Mouse (Mus musculus) mammary gland, adult 2 months (tissue): Measurements from ENCODE around the gene Sav1. TPM values are rescaled to one million over a fixed set of nuclear protein-coding genes. Genes with fewer than 3 reads are reported as not detected.

Source experiments
- polyA plus RNA-seq: library from polyadenylated mRNA; depleted of rRNA; stranded (reverse); fragments of >200 nt; gene quantifications from 2 replicates; pipeline ENCODE4 v1.2.3, GENCODE M21; 2012; ENCODE audit warnings: low replicate concordance; rRNA removed

The Sav1 gene
- 15.3 and 41.1 TPM in 2 replicates for polyA plus RNA-seq

DNA sequence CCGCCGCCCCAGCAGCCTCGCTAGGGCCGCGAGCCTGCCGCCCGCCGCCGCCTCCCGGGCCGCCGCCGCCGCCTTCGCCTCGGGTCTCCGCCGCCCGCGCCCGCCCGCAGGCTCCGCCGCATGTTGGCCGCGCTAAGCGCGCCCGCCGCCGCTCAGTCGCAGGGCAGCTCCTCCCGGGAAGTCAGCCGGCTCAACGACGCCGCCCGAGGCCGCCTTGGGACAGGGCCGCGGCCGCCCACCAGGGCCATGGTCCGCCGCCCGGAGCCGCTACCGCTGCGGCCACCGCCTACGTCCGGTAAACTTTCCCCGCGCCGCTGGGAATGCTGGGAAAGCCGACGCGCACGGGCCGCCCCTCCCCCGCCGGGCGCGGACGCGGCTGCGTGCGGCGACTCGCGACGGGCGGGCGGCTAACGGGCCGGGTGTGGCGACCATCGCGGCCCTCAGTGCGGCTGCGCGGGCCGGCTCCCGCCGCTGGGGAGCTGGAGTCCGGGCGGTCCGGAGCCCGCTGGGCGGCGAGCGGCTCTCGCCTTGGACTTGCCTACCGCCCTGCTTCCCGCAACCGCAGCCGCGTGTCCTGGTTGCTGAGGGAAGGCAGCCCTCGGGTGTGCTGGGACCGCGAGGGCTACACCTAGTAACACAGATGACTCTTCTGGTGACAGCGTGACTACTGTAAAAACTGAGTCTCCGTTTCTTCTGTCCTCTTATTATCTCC, at the start of gene Sav1:
Gene Sav1, minus strand, starts transcription at position 217 of the 712 bp plus-strand sequence.

Other genes starting within 250 kb of the Sav1 start
- gene Cdkl1, start 195.7 kb downstream of the Sav1 start, polyA plus RNA-seq: 0.29 and 0.92 TPM in 2 replicates
- 1.1 and 1.7 TPM in 2 replicates for gene Atl1, start 94.4 kb downstream of the Sav1 start, polyA plus RNA-seq
- gene Map4k5, start 93.8 kb downstream of the Sav1 start, polyA plus RNA-seq: 5.5 and 15.0 TPM in 2 replicates
- 5.7 and 10.2 TPM in 2 replicates for gene Nin, start 126.7 kb upstream of the Sav1 start, polyA plus RNA-seq
- gene Abhd12b, start 167.1 kb upstream of the Sav1 start, polyA plus RNA-seq: 0.22 TPM in 1 of 2 replicates, not detected in the other
- 138 and 159 TPM in 2 replicates for gene Pygl, start 244.5 kb upstream of the Sav1 start, polyA plus RNA-seq